Mouse (Mus musculus): Measurements from ENCODE around the gene Prss45. TPM values are rescaled to one million over a fixed set of nuclear protein-coding genes. Genes with fewer than 3 reads are reported as not detected.

Gene Prss45
- total RNA-seq (2012; rRNA removed), result not detected in 2 replicates
- not detected in 2 replicates for total RNA-seq (2014; rRNA removed)
- polyA plus RNA-seq (2012; ENCODE audit: insufficient read length, low read depth), result not detected in 2 replicates

DNA sequence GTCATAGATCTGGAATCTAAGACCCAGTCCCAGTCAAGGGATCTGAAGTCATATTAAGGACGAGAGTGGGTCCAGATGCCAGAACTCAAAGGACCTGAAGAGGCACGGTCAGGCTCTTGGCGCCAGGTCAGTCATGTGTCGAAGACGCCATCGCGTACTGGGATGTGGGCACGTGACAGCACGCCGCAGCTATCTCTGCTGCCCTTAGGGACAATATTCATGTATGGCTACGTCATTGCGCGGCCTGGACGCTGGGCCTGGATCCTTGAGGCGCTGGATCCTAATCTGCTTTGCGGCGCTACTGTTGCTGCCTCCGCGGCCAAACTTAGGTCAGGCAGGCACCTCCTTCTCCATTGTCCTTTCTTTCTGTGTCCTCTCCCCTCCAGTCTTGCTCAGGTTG is at the start of gene Prss45:
Prss45 (plus strand) TSS at position 178 of the 400 bp plus-strand sequence.
- DNase-seq (ENCODE audit: extremely low read depth), result no peak
- Histone ChIP-seq H3K27ac (ENCODE audit: insufficient read depth, low read depth) (no peak within 1 kb of the TSS), H3K36me3 (replicated peaks in 1 of 2; ENCODE audit: control insufficient read depth in 1 of 2, insufficient read depth in 1 of 2, low read length in 1 of 2) (no peaks in the 10 kb centered on the region), H3K79me2 (replicated peaks; ENCODE audit: control insufficient read depth, extremely low read depth, insufficient read depth, poor library complexity, severe bottlenecking) (no peaks in the 10 kb centered on the region), H3K9me3 (replicated peaks; ENCODE audit: low read length) (no peaks in the 10 kb centered on the region), H3K4me3 (replicated peaks in 1 of 3; ENCODE audit: low read depth in 2 of 3, low read length in 2 of 3, poor library complexity in 1 of 3) (no peak within 1 kb of the TSS), H3K4me2 (ENCODE audit: insufficient read depth, low read depth, poor library complexity, severe bottlenecking) (no peak within 1 kb of the TSS), H3K27me3 (replicated peaks) (peaks cover 1% of the 10 kb centered on the region), H3K4me1 (ENCODE audit: control insufficient read depth in 1 of 2, insufficient read depth in 2 of 2) (peaks cover 0 to 3% of the 10 kb centered on the region in 2 experiments; a peak in 1 of 4 replicates), H3K9ac (ENCODE audit: insufficient read depth, low read depth) (no peak within 1 kb of the TSS)
- dilution Hi-C loops (cut with MboI; ENCODE audit: extremely low pct_ligation_motif_present, extremely low pct_unique_long_range_greater_than_20kb, low sequenced_read_pairs) (no loop called here), in situ Hi-C loops (cut with MboI; ENCODE audit: low pct_ligation_motif_present, low pct_unique_long_range_greater_than_20kb, low sequenced_read_pairs) (no loop called here)
- TF ChIP-seq GABPA (IDR thresholded peaks at IDR 0.05; ENCODE audit: insufficient replicate concordance, low read depth, low read length), result no peak
- TF ChIP-seq TCF12 (IDR thresholded peaks at IDR 0.05; ENCODE audit: low read depth, low read length), result no peak
- no peak for TF ChIP-seq KAT2A (IDR thresholded peaks at IDR 0.05; ENCODE audit: insufficient replicate concordance, low read length)
- TF ChIP-seq JUND (conservative IDR thresholded peaks at IDR 0.05; ENCODE audit: low read depth, low read length), result no peak
- no peak for TF ChIP-seq BHLHE40 (IDR thresholded peaks at IDR 0.05; ENCODE audit: low read depth, low read length)
- TF ChIP-seq IRF4 (IDR thresholded peaks at IDR 0.05; ENCODE audit: low read depth, low read length), result no peak
- no peak for TF ChIP-seq USF1 (IDR thresholded peaks at IDR 0.05; ENCODE audit: low read depth, low read length)
- no peak for TF ChIP-seq JUN (IDR thresholded peaks at IDR 0.05; ENCODE audit: insufficient read depth, low read depth, low read length)
- TF ChIP-seq CHD1 (IDR thresholded peaks at IDR 0.05; ENCODE audit: low read depth, low read length), result no peak
- no peak for TF ChIP-seq CHD2 (IDR thresholded peaks at IDR 0.05; ENCODE audit: low read length)
- no peak for TF ChIP-seq EP300 (IDR thresholded peaks at IDR 0.05; ENCODE audit: low read length)
- no peak for TF ChIP-seq CTCF (conservative IDR thresholded peaks at IDR 0.05 in 1 of 2, IDR thresholded peaks at IDR 0.05 in 1 of 2; ENCODE audit: low read depth in 2 of 2, low read length in 2 of 2)
- TF ChIP-seq NELFE (IDR thresholded peaks at IDR 0.05; ENCODE audit: low read depth, low read length), result no peak
- TF ChIP-seq ETS1 (conservative IDR thresholded peaks at IDR 0.05; ENCODE audit: low read depth, low read length), result no peak
- no peak for TF ChIP-seq POLR2A (IDR thresholded peaks at IDR 0.05; ENCODE audit: low read depth, low read length)

DNA sequence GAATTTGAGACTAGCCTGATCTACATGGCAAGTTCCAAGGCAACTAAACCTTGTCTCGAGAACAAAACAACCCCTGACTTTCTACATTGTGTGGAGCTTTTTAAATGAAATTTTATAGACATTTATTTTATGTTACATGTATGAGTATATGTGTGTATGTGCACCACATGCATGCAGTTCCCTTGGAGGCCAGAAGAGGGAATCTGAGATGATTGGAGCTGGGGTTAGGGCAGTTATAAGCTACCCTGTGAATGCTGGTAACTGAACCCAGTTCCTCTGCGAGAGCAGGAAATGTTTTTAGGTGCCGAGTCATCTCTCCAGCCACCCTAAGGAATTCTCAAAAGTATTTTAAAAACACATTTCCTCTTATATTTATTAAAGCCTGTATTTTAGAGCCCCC is 46.2 kb upstream of the Prss45 start:
- dilution Hi-C loops (cut with MboI; ENCODE audit: extremely low pct_ligation_motif_present, extremely low pct_unique_long_range_greater_than_20kb, low sequenced_read_pairs), result no loop called here
- TF ChIP-seq CTCF (conservative IDR thresholded peaks at IDR 0.05 in 1 of 2, IDR thresholded peaks at IDR 0.05 in 1 of 2; ENCODE audit: low read depth in 2 of 2, low read length in 2 of 2) (0 out of 4 replicates have a peak, but pooled peaks of 1 of the 2 experiments have one; percentile 1), JUN (IDR thresholded peaks at IDR 0.05; ENCODE audit: insufficient read depth, low read depth, low read length) (no peak), MAX (IDR thresholded peaks at IDR 0.05; ENCODE audit: low read length) (no peak)
- Histone ChIP-seq H3K4me3 (replicated peaks in 1 of 3; ENCODE audit: low read depth in 2 of 3, low read length in 2 of 3, poor library complexity in 1 of 3) (no peak overlapping the region), H3K27me3 (replicated peaks) (no peaks in the 10 kb centered on the region), H3K27ac (ENCODE audit: insufficient read depth, low read depth) (no peak overlapping the region), H3K9ac (ENCODE audit: insufficient read depth, low read depth) (no peak overlapping the region), H3K36me3 (replicated peaks in 1 of 2; ENCODE audit: control insufficient read depth in 1 of 2, insufficient read depth in 1 of 2, low read length in 1 of 2) (no peaks in the 10 kb centered on the region), H3K4me2 (ENCODE audit: insufficient read depth, low read depth, poor library complexity, severe bottlenecking) (no peak overlapping the region), H3K9me3 (replicated peaks; ENCODE audit: low read length) (peaks cover 12% of the 10 kb centered on the region), H3K4me1 (ENCODE audit: control insufficient read depth in 1 of 2, insufficient read depth in 2 of 2) (peaks cover 0 to 3% of the 10 kb centered on the region in 2 experiments; a peak in 2 of 4 replicates), H3K79me2 (replicated peaks; ENCODE audit: control insufficient read depth, extremely low read depth, insufficient read depth, poor library complexity, severe bottlenecking) (no peaks in the 10 kb centered on the region)
- no peak for DNase-seq (ENCODE audit: extremely low read depth)
- in situ Hi-C loops (cut with MboI; ENCODE audit: low pct_ligation_motif_present, low pct_unique_long_range_greater_than_20kb, low sequenced_read_pairs), result no loop called here

Data from CH12.LX (cell line).